Mouse (Mus musculus) liver, embryonic 12.5 days (tissue): ENCODE measurements around the gene Srl. TPM values are rescaled to one million over a fixed set of nuclear protein-coding genes. Genes with fewer than 3 reads are reported as not detected.
"Not testable (repeated sequence)": the region's sequence is repeated elsewhere in the genome, so short reads cannot be mapped to it uniquely, and the experiment has no call there.

ENCODE experiments used
- ATAC-seq: fragments of 200-750 bp; cut with Nextera tagmentation; 2 replicates; pipeline ENCODE4 v1.8.0; 2017; ENCODE audit warnings: moderate number of reproducible peaks, mild to moderate bottlenecking, moderate library complexity
- H3K27ac ChIP-seq: fragments of 300-500 bp; sonication (generic); 2 replicates; pipeline ENCODE4 v1.5.1; 2016; ENCODE audit warnings: mild to moderate bottlenecking
- H3K27me3 ChIP-seq: fragments of 300-500 bp; sonication (generic); replicated peaks from 2 replicates; pipeline ENCODE4 v1.6.1; 2016; ENCODE audit warnings: mild to moderate bottlenecking, moderate library complexity
- H3K36me3 ChIP-seq: fragments of 300-500 bp; sonication (generic); 2 replicates; pipeline ENCODE4 v1.6.1; 2016; ENCODE audit warnings: mild to moderate bottlenecking, moderate library complexity
- H3K4me1 ChIP-seq: fragments of 300-500 bp; sonication (generic); 2 replicates; pipeline ENCODE4 v1.6.1; 2016
- H3K4me2 ChIP-seq: fragments of 300-500 bp; sonication (generic); 2 replicates; pipeline ENCODE4 v1.6.1; 2016; ENCODE audit warnings: mild to moderate bottlenecking, moderate library complexity
- H3K4me3 ChIP-seq: fragments of 300-500 bp; sonication (generic); 2 replicates; pipeline ENCODE4 v1.5.1; 2016; ENCODE audit warnings: mild to moderate bottlenecking, moderate library complexity
- H3K9ac ChIP-seq: fragments of 300-500 bp; sonication (generic); 2 replicates; pipeline ENCODE4 v1.6.1; 2016; ENCODE audit warnings: mild to moderate bottlenecking, moderate library complexity
- H3K9me3 ChIP-seq: fragments of 300-500 bp; sonication (generic); replicated peaks from 2 replicates; pipeline ENCODE4 v1.6.1; 2016; ENCODE audit warnings: mild to moderate bottlenecking, moderate library complexity
- WGBS: fragments of 180-500 bp; shearing (Covaris S2); methylation state at CpG from one replicate; pipeline ENCODE4 v1.1.7; 2016; ENCODE audit not compliant: insufficient replicate concordance; 5-methylcytosine and 5-hydroxymethylcytosine counted together
- polyA plus RNA-seq: library from polyadenylated mRNA; unstranded; fragments of >200 nt; fragmentation: Nextera tagmentation; extraction: Ambion mirVana; gene quantifications from 2 replicates; pipeline ENCODE4 v1.2.1, GENCODE M21; 2016

The Srl gene
- polyA plus RNA-seq = 5.1 and 5.6 TPM in 2 replicates

- WGBS = 1% methylated on average over 43 of the region's 43 CpGs
- H3K9ac ChIP-seq = peak within 1 kb of the TSS; percentile 66
Measured at GRCm38 (mm10) chr16:4541501-4542198, at the start of gene Srl. Gene Srl (minus strand): TSS chr16:4541816.

GRCm38 (mm10) chr16:4590236-4590635 is 48.6 kb upstream of the Srl start:
- no peaks in the 10 kb centered on the region for H3K9me3 ChIP-seq
- no peak overlapping the region for H3K4me2 ChIP-seq
- peaks cover 49% of the 10 kb centered on the region for H3K4me1 ChIP-seq
- no peak for ATAC-seq
- H3K4me3 ChIP-seq = no peak overlapping the region
- no peak overlapping the region for H3K9ac ChIP-seq
- no peak overlapping the region for H3K27ac ChIP-seq
- peaks cover 6% of the 10 kb centered on the region; the same call in 1 of the 2 replicates for H3K36me3 ChIP-seq
- 84% methylated on average over 9 of the region's 9 CpGs for WGBS
- H3K27me3 ChIP-seq = peaks cover 35% of the 10 kb centered on the region

More at GRCm38 (mm10) chr16:4541501-4542198, at the start of gene Srl:
- Histone ChIP-seq H3K27ac (peak within 1 kb of the TSS; percentile 74), H3K27me3 (no peaks in the 10 kb centered on the region), H3K4me2 (peak within 1 kb of the TSS; percentile 79), H3K36me3 (peaks cover 24% of the 10 kb centered on the region), H3K4me3 (peak within 1 kb of the TSS; percentile 58), H3K4me1 (peaks cover 25% of the 10 kb centered on the region), H3K9me3 (no peaks in the 10 kb centered on the region)
- ATAC-seq = peak; percentile 94

- 80% methylated on average over 5 of the region's 5 CpGs for WGBS
- H3K36me3 ChIP-seq = peaks cover 6% of the 10 kb centered on the region; the same call in 1 of the 2 replicates
- no peak for ATAC-seq
- no peak overlapping the region for H3K4me3 ChIP-seq
- no peaks in the 10 kb centered on the region for H3K9me3 ChIP-seq
- H3K4me2 ChIP-seq = peak overlapping the region; percentile 81
- peaks cover 52% of the 10 kb centered on the region for H3K4me1 ChIP-seq
- H3K9ac ChIP-seq = no peak overlapping the region
- H3K27me3 ChIP-seq = peaks cover 10% of the 10 kb centered on the region
- H3K27ac ChIP-seq = peak overlapping the region; percentile 82
Measured at GRCm38 (mm10) chr16:4587516-4588210, 46.0 kb upstream of the Srl start.

- peak overlapping the region; percentile 60 for H3K4me3 ChIP-seq
- H3K4me2 ChIP-seq = peak overlapping the region; percentile 81
- peaks cover 50% of the 10 kb centered on the region for H3K4me1 ChIP-seq
- under 1% methylated on average over 43 of the region's 43 CpGs for WGBS
- peaks cover 6% of the 10 kb centered on the region; the same call in 1 of the 2 replicates for H3K36me3 ChIP-seq
- peak; percentile 99 for ATAC-seq
- 0 out of 2 replicates have a peak, but pooled peaks cover under 1% of the 10 kb centered on the region for H3K27me3 ChIP-seq
- H3K9ac ChIP-seq = peak overlapping the region; percentile 72
- peak overlapping the region; percentile 82 for H3K27ac ChIP-seq
- H3K9me3 ChIP-seq = no peaks in the 10 kb centered on the region
Measured at GRCm38 (mm10) chr16:4586531-4587123, 45.0 kb upstream of the Srl start.

GRCm38 (mm10) chr16:4585642-4586530 is 44.3 kb upstream of the Srl start:
- Histone ChIP-seq H3K27ac (peak overlapping the region; percentile 69), H3K36me3 (peaks cover 6% of the 10 kb centered on the region; the same call in 1 of the 2 replicates), H3K4me2 (peak overlapping the region; percentile 81), H3K4me3 (peak overlapping the region; percentile 60), H3K4me1 (peaks cover 50% of the 10 kb centered on the region), H3K9me3 (no peaks in the 10 kb centered on the region), H3K9ac (peak overlapping the region; percentile 72), H3K27me3 (no peaks in the 10 kb centered on the region)
- peak; percentile 7; the same call in 1 of the 2 replicates for ATAC-seq
- WGBS = 6% methylated on average over 14 of the region's 14 CpGs

GRCm38 (mm10) chr16:4584438-4584837 is 42.8 kb upstream of the Srl start:
- Histone ChIP-seq H3K36me3 (no peaks in the 10 kb centered on the region), H3K9me3 (no peaks in the 10 kb centered on the region), H3K9ac (no peak overlapping the region), H3K4me2 (no peak overlapping the region), H3K4me3 (no peak overlapping the region), H3K27me3 (no peaks in the 10 kb centered on the region), H3K4me1 (peaks cover 50% of the 10 kb centered on the region), H3K27ac (no peak overlapping the region)
- no peak for ATAC-seq
- 51% methylated on average over 5 of the region's 5 CpGs for WGBS

GRCm38 (mm10) chr16:4583807-4584206 is 42.2 kb upstream of the Srl start:
- Histone ChIP-seq H3K4me3 (no peak overlapping the region), H3K27ac (0 out of 2 replicates have a peak overlapping the region, but pooled peaks have one; percentile 51), H3K4me2 (peak overlapping the region; percentile 19), H3K9me3 (no peaks in the 10 kb centered on the region), H3K27me3 (no peaks in the 10 kb centered on the region), H3K4me1 (peaks cover 49% of the 10 kb centered on the region), H3K9ac (no peak overlapping the region), H3K36me3 (no peaks in the 10 kb centered on the region)
- WGBS = 13% methylated on average over 3 of the region's 3 CpGs
- no peak for ATAC-seq

GRCm38 (mm10) chr16:4581179-4581578 is 39.6 kb upstream of the Srl start:
- not testable (repeated sequence) for H3K9me3 ChIP-seq, H3K9ac ChIP-seq, H3K27ac ChIP-seq, H3K4me3 ChIP-seq, ATAC-seq, H3K36me3 ChIP-seq, H3K27me3 ChIP-seq, H3K4me2 ChIP-seq
- H3K4me1 ChIP-seq = peaks cover 27% of the 10 kb centered on the region
- 81% methylated on average over 4 of the region's 4 CpGs for WGBS

- no peak for ATAC-seq
- H3K4me2 ChIP-seq = no peak overlapping the region
- no peak overlapping the region for H3K27ac ChIP-seq
- no peaks in the 10 kb centered on the region for H3K9me3 ChIP-seq
- WGBS = 26% methylated on average over 7 of the region's 7 CpGs
- peaks cover 9% of the 10 kb centered on the region; the same call in 1 of the 2 replicates for H3K27me3 ChIP-seq
- no peaks in the 10 kb centered on the region for H3K36me3 ChIP-seq
- H3K9ac ChIP-seq = no peak overlapping the region
- no peak overlapping the region for H3K4me3 ChIP-seq
- peaks cover 7% of the 10 kb centered on the region for H3K4me1 ChIP-seq
Measured at GRCm38 (mm10) chr16:4578630-4579029, 37.0 kb upstream of the Srl start.

GRCm38 (mm10) chr16:4576873-4577272 is 35.3 kb upstream of the Srl start:
- H3K4me1 ChIP-seq = no peaks in the 10 kb centered on the region
- no peak for ATAC-seq
- H3K36me3 ChIP-seq = no peaks in the 10 kb centered on the region
- 32% methylated on average over 2 of the region's 2 CpGs for WGBS
- H3K9ac ChIP-seq = no peak overlapping the region
- H3K27ac ChIP-seq = no peak overlapping the region
- H3K4me2 ChIP-seq = no peak overlapping the region
- no peaks in the 10 kb centered on the region for H3K9me3 ChIP-seq
- H3K4me3 ChIP-seq = no peak overlapping the region
- H3K27me3 ChIP-seq = peaks cover 9% of the 10 kb centered on the region; the same call in 1 of the 2 replicates

- Histone ChIP-seq H3K27me3 (peaks cover 9% of the 10 kb centered on the region; the same call in 1 of the 2 replicates), H3K4me3 (no peak overlapping the region), H3K9me3 (no peaks in the 10 kb centered on the region), H3K9ac (no peak overlapping the region), H3K27ac (no peak overlapping the region), H3K4me1 (no peaks in the 10 kb centered on the region), H3K36me3 (no peaks in the 10 kb centered on the region), H3K4me2 (no peak overlapping the region)
- 61% methylated on average over 2 of the region's 2 CpGs for WGBS
- ATAC-seq = no peak
Measured at GRCm38 (mm10) chr16:4576038-4576437, 34.4 kb upstream of the Srl start.
